Mouse (Mus musculus) layer of hippocampus, adult 9-10 months (tissue): Measurements from ENCODE around the gene Olfr816.
"Not testable (repeated sequence)": the region's sequence is repeated elsewhere in the genome, so short reads cannot be mapped to it uniquely, and the experiment has no call there.

ENCODE experiments used
- DNase-seq: peaks from one replicate; pipeline ENCODE4 v3.0.0; 2022; ENCODE audit warnings: low spot score

Gene Olfr816

GRCm38 (mm10) chr10:129915497-129915896 is at the start of gene Olfr816:
Gene Olfr816, minus strand, starts transcription at chr10:129915597.
- DNase-seq, result no peak

GRCm38 (mm10) chr10:129949000-129949399 is 33.6 kb upstream of the Olfr816 start, which contains the start of gene Olfr818:
Gene Olfr818, minus strand, starts transcription at chr10:129949100.
- no peak for DNase-seq

- DNase-seq, result not testable (repeated sequence)
These were observed 9.6 kb downstream of the Olfr816 start, which contains the start of gene Olfr815 for GRCm38 (mm10) chr10:129905767-129906166. Gene Olfr815, minus strand, starts transcription at chr10:129905867.

GRCm38 (mm10) chr10:129885934-129886333 is 29.5 kb downstream of the Olfr816 start:
- no peak for DNase-seq

GRCm38 (mm10) chr10:129885496-129885895 is 29.9 kb downstream of the Olfr816 start:
- DNase-seq, result not testable (repeated sequence)

GRCm38 (mm10) chr10:129879751-129880150 is 35.6 kb downstream of the Olfr816 start, which contains the start of gene Olfr814:
Gene Olfr814, minus strand, starts transcription at chr10:129879851.
- not testable (repeated sequence) for DNase-seq
